Mouse (Mus musculus) hindbrain, embryonic 11.5 days (tissue): ENCODE results near the gene Tap2. TPM values are rescaled to one million over a fixed set of nuclear protein-coding genes. Genes with fewer than 3 reads are reported as not detected.
"Not testable (repeated sequence)": the region's sequence is repeated elsewhere in the genome, so short reads cannot be mapped to it uniquely, and the experiment has no call there.

Source experiments
- ATAC-seq: fragments of 200-750 bp; cut with Nextera tagmentation; 2 replicates; pipeline ENCODE4 v1.8.0; 2017; ENCODE audit warnings: mild to moderate bottlenecking, moderate TSS enrichment, moderate library complexity; ENCODE audit not compliant: low FRiP score
- DNase-seq: peaks from one replicate; pipeline ENCODE4 v3.0.0-alpha.2; 2015; ENCODE audit warnings: low spot score
- H3K27ac ChIP-seq: fragments of 300-500 bp; sonication (generic); 2 replicates; pipeline ENCODE4 v1.5.1; 2014; ENCODE audit warnings: mild to moderate bottlenecking, low read depth, low read length
- H3K27me3 ChIP-seq: fragments of 300-500 bp; sonication (generic); 2 replicates; pipeline ENCODE4 v1.6.1; 2014; ENCODE audit warnings: mild to moderate bottlenecking, low read length, moderate library complexity, mixed read lengths; ENCODE audit not compliant: control insufficient read depth, insufficient read depth
- H3K36me3 ChIP-seq: fragments of 300-500 bp; sonication (generic); 2 replicates; pipeline ENCODE4 v1.6.1; 2014; ENCODE audit warnings: mild to moderate bottlenecking, low read length, moderate library complexity, mixed read lengths; ENCODE audit not compliant: control insufficient read depth, insufficient read depth
- H3K4me1 ChIP-seq: fragments of 300-500 bp; sonication (generic); replicated peaks from 2 replicates; pipeline ENCODE4 v1.6.1; 2014; ENCODE audit warnings: low read length, mixed read lengths; ENCODE audit not compliant: control insufficient read depth, insufficient read depth
- H3K4me2 ChIP-seq: fragments of 300-500 bp; sonication (generic); replicated peaks from 2 replicates; pipeline ENCODE4 v1.6.1; 2014; ENCODE audit warnings: mild to moderate bottlenecking, low read depth, low read length
- H3K4me3 ChIP-seq: fragments of 300-500 bp; sonication (generic); 2 replicates; pipeline ENCODE4 v1.5.1; 2014; ENCODE audit warnings: low read depth, low read length
- H3K9ac ChIP-seq: fragments of 300-500 bp; sonication (generic); 2 replicates; pipeline ENCODE4 v1.6.1; 2014; ENCODE audit warnings: low read depth, low read length
- H3K9me3 ChIP-seq: fragments of 300-500 bp; sonication (generic); 2 replicates; pipeline ENCODE4 v1.6.1; 2016; ENCODE audit warnings: low read length; ENCODE audit not compliant: control insufficient read depth
- WGBS: fragments of 180-500 bp; shearing (Covaris S2); extraction: QIAGEN DNeasy Blood & Tissue Kit; methylation state at CpG from one replicate; pipeline ENCODE4 v1.1.7; 2014; 5-methylcytosine and 5-hydroxymethylcytosine counted together
- polyA plus RNA-seq: library from polyadenylated mRNA; unstranded; fragments of >200 nt; fragmentation: Nextera tagmentation; extraction: Ambion mirVana; gene quantifications from 2 replicates; pipeline ENCODE4 v1.2.1, GENCODE M21; 2014

Tap2 gene
- polyA plus RNA-seq, 1 experiment from 2014 or later, result 0.19 TPM

DNA sequence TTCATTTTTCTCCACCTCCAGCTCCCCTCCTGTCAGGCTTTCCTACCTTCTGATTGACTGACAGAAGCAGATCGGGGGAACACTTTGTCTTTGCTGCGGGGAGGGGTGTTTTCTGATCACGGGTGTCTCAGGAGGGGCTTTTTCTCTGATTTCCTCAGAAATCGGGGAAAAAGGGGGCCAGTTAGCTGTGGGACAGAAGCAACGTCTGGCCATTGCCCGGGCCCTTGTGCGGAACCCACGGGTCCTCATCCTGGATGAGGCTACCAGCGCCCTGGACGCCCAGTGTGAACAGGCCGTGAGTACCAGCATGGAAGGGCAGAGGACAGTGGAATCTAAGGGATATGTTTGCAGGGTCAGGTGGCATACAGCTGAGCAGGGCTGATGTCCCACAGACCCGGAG, 11.8 kb downstream of the Tap2 start:
- ATAC-seq (no peak), DNase-seq (no peak)
- Histone ChIP-seq H3K27me3 (peaks cover 26% of the 10 kb centered on the region), H3K36me3 (no peaks in the 10 kb centered on the region), H3K9ac (no peak overlapping the region), H3K27ac (no peak overlapping the region), H3K4me2 (no peak overlapping the region), H3K4me3 (no peak overlapping the region), H3K9me3 (no peaks in the 10 kb centered on the region), H3K4me1 (no peaks in the 10 kb centered on the region)
- WGBS, result 84% methylated on average over 12 of the region's 12 CpGs

DNA sequence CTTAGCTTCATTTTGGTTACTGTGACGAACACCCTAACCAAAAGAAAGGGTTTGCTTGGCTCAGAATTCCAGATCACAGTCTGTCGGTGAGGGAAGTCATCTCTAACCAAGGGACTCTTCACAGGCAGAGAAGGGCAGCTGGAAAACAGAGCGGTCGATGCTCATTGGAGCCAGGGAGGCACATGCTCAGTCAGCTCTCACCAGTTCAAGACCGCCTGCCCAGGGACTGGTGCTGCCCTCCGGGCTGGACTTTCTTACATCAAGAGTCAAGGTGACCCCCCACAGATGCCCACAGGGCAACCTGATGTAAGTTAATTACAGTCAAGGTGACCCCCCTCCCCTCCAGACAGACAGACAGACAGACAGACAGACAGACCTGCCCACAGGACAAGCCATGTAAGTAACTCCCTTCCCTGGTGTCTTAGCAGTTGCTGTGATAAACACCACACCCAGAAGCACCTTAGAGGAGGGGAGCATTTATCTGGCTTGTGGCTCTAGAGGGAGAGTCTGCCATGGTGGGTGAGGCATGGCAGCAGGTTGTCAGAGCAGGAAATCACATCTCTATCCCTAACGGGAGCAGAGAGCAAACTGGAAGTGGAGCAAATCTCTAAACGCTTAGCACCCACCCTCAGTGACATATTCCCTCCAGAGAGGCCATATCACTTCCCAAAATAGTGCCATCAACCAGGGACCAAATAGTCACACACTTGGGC, 14.0 kb downstream of the Tap2 start:
- no peak overlapping the region for H3K9ac ChIP-seq
- H3K36me3 ChIP-seq, result no peaks in the 10 kb centered on the region
- no peaks in the 10 kb centered on the region for H3K4me1 ChIP-seq
- 92% methylated on average over 8 of the region's 8 CpGs for WGBS
- ATAC-seq (no peak), DNase-seq (no peak)
- peaks cover 20% of the 10 kb centered on the region for H3K27me3 ChIP-seq
- H3K4me3 ChIP-seq, result no peak overlapping the region
- no peaks in the 10 kb centered on the region for H3K9me3 ChIP-seq
- no peak overlapping the region for H3K4me2 ChIP-seq
- no peak overlapping the region for H3K27ac ChIP-seq

DNA sequence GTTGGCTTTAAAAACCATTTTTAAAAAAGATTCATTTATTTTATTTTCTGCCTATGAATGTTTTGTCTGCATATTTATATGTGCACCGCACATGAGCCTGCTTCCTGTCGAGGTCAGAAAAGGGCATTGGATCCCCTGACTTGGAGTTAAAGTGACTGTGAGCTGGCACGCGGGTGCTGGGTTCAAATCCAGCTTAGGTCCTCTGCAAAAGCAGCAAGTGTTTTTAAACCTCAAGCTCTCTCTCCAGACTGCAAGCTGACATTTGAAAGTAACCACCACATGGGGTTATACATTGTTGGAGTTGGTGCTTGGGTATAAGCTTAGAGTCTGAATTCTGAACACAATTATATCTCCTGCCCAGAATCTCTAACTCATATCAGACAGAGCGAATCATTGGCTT, 14.7 kb downstream of the Tap2 start:
- Histone ChIP-seq H3K4me1 (no peaks in the 10 kb centered on the region), H3K9me3 (no peaks in the 10 kb centered on the region), H3K27me3 (peaks cover 16% of the 10 kb centered on the region), H3K4me2 (no peak overlapping the region), H3K9ac (no peak overlapping the region), H3K4me3 (no peak overlapping the region), H3K27ac (no peak overlapping the region), H3K36me3 (no peaks in the 10 kb centered on the region)
- no peak for DNase-seq
- ATAC-seq, result no peak
- WGBS, result 91% methylated on average over 5 of the region's 5 CpGs

DNA sequence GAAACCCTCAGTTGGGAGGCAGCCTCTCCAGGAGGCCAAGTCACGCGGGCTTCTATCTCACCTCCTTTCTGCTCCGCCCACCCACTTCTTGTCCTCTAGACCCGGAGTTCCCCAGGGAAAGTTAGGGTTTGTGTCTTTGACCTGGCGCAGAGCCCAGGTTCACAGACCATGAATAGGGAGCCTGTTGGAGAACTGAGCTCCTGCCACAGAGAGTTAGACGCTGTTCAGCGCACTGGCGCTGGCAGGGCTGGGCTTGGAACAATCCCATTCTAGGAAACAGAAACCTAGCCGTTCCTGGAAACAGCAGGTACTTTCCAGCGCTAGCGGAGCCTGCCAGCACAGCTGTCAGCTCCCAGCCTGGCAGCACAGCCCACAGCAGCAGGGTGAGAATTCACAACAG, 15.3 kb downstream of the Tap2 start:
- no peak overlapping the region for H3K4me2 ChIP-seq
- H3K9me3 ChIP-seq, result no peaks in the 10 kb centered on the region
- no peaks in the 10 kb centered on the region for H3K4me1 ChIP-seq
- WGBS, result 85% methylated on average over 11 of the region's 11 CpGs
- DNase-seq (no peak), ATAC-seq (no peak)
- no peak overlapping the region for H3K9ac ChIP-seq
- no peaks in the 10 kb centered on the region for H3K36me3 ChIP-seq
- H3K4me3 ChIP-seq, result no peak overlapping the region
- H3K27ac ChIP-seq, result no peak overlapping the region
- peaks cover 11% of the 10 kb centered on the region for H3K27me3 ChIP-seq

DNA sequence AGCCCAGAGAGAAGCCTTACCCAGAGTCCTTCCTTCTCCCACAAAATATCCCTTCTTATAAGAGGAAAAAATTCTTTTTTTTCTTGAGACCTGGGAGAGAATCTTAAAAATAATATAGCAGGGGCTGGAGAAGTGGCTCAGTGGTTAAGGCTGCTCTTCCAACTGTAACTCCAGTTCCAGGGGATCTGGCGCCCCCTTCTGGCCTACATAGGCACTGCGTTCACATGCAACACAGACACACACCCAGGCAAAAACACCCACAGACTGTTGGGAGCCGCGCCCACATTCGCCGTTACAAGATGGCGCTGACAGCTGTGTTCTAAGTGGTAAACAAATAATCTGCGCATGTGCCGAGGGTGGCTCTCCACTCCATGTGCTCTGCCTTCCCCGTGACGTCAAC, 15.8 kb downstream of the Tap2 start:
- H3K27ac ChIP-seq, H3K4me2 ChIP-seq, H3K9me3 ChIP-seq, H3K9ac ChIP-seq, H3K4me1 ChIP-seq, H3K36me3 ChIP-seq, H3K4me3 ChIP-seq, H3K27me3 ChIP-seq, DNase-seq, ATAC-seq: not testable (repeated sequence)
- 89% methylated on average over 8 of the region's 11 CpGs for WGBS

DNA sequence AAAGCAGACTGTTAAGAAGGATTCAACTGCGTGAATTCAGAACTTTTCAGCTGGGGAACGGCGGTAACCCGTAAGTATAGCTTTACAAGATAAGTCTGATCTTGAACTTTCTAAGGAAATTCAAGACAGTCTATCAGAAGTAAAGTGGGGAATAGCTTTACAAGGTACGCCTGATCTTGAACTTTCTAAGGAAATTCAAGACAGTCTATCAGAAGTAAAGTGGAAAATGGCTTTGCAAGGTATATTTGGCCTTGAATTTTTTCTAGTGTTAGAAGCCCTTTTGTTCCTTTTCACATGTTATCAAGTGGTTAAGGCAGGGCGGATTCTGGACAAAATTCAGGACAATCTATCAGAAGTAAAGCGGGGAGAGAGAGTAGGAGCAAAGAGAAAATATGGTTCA, 16.5 kb downstream of the Tap2 start:
- H3K36me3 ChIP-seq, H3K4me1 ChIP-seq, H3K9ac ChIP-seq, H3K27me3 ChIP-seq, H3K9me3 ChIP-seq, ATAC-seq, H3K4me3 ChIP-seq, DNase-seq, H3K4me2 ChIP-seq, H3K27ac ChIP-seq: not testable (repeated sequence)
- 91% methylated on average over 2 of the region's 7 CpGs for WGBS

DNA sequence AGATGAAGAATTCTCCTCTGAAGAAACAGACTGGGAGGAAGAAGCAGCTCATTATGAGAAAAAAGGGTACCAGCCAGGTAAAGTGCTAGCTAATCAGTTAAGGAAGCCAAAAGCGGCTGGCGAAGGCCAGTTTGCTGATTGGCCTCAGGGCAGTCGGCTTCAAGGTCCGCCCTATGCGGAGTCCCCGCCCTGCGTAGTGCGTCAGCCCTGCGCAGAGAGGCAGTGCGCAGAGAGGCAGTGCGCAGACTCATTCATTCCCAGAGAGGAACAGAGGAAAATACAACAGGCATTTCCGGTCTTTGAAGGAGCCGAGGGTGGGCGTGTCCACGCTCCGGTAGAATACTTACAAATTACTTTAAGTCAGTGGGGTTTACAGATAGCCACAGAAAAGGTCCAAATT, 17.1 kb downstream of the Tap2 start:
- ATAC-seq, DNase-seq, H3K27me3 ChIP-seq, H3K9ac ChIP-seq, H3K4me3 ChIP-seq, H3K4me2 ChIP-seq, H3K4me1 ChIP-seq, H3K27ac ChIP-seq, H3K9me3 ChIP-seq, H3K36me3 ChIP-seq: not testable (repeated sequence)
- WGBS, result 93% methylated on average over 3 of the region's 16 CpGs

DNA sequence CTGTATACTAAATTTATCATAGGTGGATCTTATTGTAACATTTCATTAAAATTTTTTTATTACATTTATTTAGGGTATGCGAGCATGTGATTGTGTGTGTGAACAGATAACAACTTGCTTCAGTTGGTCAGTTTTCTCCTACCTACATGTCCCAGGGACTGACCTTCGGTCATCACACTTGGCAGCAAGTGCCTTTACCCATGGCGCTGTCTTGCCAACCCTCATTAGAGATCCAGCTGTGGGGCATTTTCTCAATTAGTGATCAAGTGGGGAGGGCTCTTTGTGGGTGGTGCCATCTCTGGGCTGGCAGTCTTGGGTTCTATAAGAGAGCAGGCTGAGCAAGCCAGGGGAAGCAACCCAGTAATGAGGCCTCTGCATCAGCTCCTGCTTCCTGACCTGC, 21.5 kb downstream of the Tap2 start:
- Histone ChIP-seq H3K4me1 (no peaks in the 10 kb centered on the region), H3K4me3 (no peak overlapping the region), H3K9ac (no peak overlapping the region), H3K27ac (no peak overlapping the region), H3K9me3 (no peaks in the 10 kb centered on the region), H3K27me3 (no peaks in the 10 kb centered on the region), H3K4me2 (no peak overlapping the region), H3K36me3 (no peaks in the 10 kb centered on the region)
- WGBS, result 90% methylated on average over 3 of the region's 3 CpGs
- ATAC-seq, result no peak
- DNase-seq, result no peak

DNA sequence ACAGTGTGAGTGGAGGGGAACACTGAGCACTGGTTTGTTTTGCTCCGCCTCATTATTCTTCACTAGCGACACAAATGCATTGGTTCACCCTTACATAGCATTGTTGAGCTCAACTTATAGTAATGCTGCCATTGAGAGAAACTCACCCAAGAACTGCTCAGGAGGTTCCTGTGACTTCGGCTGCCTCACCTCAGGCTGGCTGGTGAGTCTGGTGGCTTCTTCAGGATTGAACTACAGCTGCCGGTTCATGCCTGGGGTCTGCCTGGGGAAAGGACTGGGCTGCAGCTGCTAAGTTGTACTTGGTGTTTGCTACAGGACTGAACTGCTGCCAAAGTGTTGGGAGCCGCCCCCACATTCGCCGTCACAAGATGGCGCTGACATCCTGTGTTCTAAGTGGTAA, 22.1 kb downstream of the Tap2 start:
- no peak overlapping the region for H3K4me2 ChIP-seq
- no peaks in the 10 kb centered on the region for H3K9me3 ChIP-seq
- no peaks in the 10 kb centered on the region for H3K27me3 ChIP-seq
- no peaks in the 10 kb centered on the region for H3K36me3 ChIP-seq
- H3K4me1 ChIP-seq, result no peaks in the 10 kb centered on the region
- DNase-seq (no peak), ATAC-seq (no peak)
- no peak overlapping the region for H3K27ac ChIP-seq
- no peak overlapping the region for H3K9ac ChIP-seq
- WGBS, result 96% methylated on average over 8 of the region's 8 CpGs
- no peak overlapping the region for H3K4me3 ChIP-seq
